Mouse (Mus musculus) erythroblast, embryonic 14.5 days (primary cell): ENCODE measurements around the gene Celsr2.

Experiments
- GATA1 ChIP-seq: IDR thresholded peaks from 2 replicates; pipeline ENCODE4 v1.6.1; 2012; ENCODE audit warnings: low read length, inconsistent platforms, mixed read lengths
- TAL1 ChIP-seq: IDR thresholded peaks from 3 replicates; pipeline ENCODE4 v1.6.1; 2012; ENCODE audit warnings: low read length, inconsistent platforms, mixed read lengths

GRCm38 (mm10) chr3:108360894-108361293 is 54.5 kb downstream of the Celsr2 start:
- no peak for TF ChIP-seq GATA1
- TF ChIP-seq TAL1, result no peak
